Mouse (Mus musculus) gastrocnemius, postnatal 4 days (tissue): ENCODE data around the gene Slamf7. TPM values are rescaled to one million over a fixed set of nuclear protein-coding genes. Genes with fewer than 3 reads are reported as not detected.
"Not testable (repeated sequence)": the region's sequence is repeated elsewhere in the genome, so short reads cannot be mapped to it uniquely, and the experiment has no call there.

Experiments used
- DNase-seq, 2 experiments: peaks; one replicate each; pipeline ENCODE4 v3.0.0; 2021 to 2022; ENCODE audit warnings: low spot score in 2 of 2, mixed read lengths in 2 of 2
- long read RNA-seq, 2 experiments: library from polyadenylated mRNA; stranded (forward); transcript quantifications; one replicate each; pipeline ENCODE4 v2.0.0; 2021
- total RNA-seq, 2 experiments: library from RNA; stranded (reverse); gene quantifications; 2 replicates each; pipeline ENCODE4 v1.2.3; 2021

The Slamf7 gene
- total RNA-seq: under 1 TPM in 1 of 2 experiments, not detected in 1; 0.20 TPM
- long read RNA-seq, experiment 1: 0 reads
- long read RNA-seq, experiment 2: 0 reads

DNA sequence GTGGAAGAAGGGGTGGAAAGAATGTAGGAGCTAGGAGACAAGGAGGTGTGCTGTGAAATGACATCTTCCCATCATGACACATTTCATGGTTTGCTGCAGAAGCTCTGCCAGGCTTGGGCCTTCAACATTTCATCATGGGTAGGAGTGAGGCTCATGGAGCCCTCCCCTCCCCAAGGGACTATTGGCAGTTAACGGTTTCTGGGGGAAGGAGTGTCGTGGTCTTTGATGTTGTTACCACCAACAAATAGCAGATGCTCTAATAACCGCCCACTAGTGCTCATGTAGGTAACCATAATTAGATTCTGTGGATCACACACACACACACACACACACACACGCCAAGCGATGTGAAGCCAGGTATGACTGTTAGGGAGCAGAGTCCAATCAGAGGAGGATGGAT is at the start of gene Slamf7:
Gene Slamf7, minus strand, starts transcription at position 302 of the 400 bp plus-strand sequence.
- DNase-seq: no peak

DNA sequence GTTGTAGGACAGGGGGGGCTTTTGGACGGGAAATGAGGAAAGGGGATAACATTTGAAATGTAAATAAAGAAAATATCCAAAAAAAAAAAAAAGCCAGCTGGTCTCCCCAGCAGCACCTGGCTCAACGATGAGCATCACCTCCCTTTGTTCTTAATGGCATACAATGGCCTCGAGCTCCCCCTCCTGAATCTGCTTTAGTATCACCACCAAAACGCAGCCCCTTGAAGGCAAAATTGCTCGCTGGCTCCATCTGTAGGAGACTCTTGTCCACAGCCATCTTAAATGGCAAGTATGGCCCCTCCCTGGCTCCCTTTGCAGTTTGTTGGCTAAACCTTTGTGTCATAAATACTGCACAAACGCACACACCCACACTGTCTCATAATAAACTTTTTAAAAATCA is 46.1 kb upstream of the Slamf7 start:
- DNase-seq: no peak

- no peak for DNase-seq
These were observed 41.1 kb upstream of the Slamf7 start for GRCm38 (mm10) chr1:171693918-171694317.

- DNase-seq: no peak
These were observed 34.5 kb upstream of the Slamf7 start for GRCm38 (mm10) chr1:171687320-171687719.

GRCm38 (mm10) chr1:171684923-171685322 is 32.1 kb upstream of the Slamf7 start:
- no peak for DNase-seq

DNA sequence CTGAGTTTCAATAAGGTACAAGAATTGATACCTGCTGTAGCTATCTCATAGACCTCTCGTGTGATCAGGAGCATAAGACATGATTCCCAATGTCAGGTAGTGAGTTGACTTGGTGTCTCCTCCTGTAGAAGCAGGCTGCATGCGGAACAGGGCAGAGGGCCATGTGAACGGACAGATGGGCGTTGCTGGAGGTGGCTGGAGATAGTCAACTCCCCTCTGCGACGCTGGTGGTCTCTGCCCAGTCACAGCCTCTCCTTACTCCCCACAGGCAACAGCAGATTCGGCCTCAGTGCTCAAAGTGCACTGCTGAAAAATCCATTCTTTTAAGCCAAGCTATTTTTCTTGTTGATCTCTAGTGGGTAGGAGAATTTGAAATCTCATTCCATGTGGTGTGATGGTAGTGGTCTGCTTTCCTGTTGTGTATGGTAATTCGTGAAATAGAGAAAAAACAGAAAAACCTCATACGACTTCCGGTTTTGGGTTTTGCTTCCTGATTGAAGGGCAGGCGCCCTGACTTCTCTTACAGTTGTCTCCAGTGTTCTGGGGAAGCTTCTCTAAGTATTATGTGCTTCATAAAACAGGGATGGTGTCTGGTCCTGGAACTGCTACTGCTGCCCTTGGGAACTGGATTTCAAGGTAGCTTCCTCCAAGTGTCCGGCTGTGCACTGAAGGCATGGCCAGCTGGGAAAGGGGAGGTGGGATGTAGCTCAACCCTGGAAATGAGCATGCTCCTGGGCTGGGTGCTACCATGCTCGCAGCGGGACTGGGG is 28.9 kb upstream of the Slamf7 start, which contains the start of gene Cd48:
Gene Cd48, plus strand, starts transcription at position 479 of the 769 bp plus-strand sequence.
- no peak for DNase-seq

- no peak for DNase-seq
These were observed 28.2 kb upstream of the Slamf7 start for GRCm38 (mm10) chr1:171681009-171681408.

- DNase-seq: no peak
These were observed 24.9 kb upstream of the Slamf7 start for GRCm38 (mm10) chr1:171677721-171678120.

DNA sequence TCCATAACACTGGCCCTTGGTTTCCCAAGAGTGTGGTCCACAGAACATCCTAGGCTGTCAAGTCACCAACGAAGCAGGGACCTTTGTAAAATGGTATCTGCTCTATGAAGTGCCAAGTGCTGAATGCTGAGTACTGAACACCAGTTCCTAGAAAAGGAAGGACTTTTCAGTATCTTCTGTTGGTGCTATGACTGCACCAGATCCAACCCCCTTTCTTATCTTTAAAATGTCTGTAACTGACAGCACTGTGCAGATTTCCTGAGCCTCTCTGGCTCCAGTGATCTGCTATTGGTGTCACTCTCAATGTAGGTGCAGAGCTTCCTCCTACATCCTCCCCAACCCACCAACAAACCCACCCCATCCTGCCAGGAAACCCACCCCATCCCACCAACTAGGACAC is 21.6 kb upstream of the Slamf7 start:
- no peak for DNase-seq

DNA sequence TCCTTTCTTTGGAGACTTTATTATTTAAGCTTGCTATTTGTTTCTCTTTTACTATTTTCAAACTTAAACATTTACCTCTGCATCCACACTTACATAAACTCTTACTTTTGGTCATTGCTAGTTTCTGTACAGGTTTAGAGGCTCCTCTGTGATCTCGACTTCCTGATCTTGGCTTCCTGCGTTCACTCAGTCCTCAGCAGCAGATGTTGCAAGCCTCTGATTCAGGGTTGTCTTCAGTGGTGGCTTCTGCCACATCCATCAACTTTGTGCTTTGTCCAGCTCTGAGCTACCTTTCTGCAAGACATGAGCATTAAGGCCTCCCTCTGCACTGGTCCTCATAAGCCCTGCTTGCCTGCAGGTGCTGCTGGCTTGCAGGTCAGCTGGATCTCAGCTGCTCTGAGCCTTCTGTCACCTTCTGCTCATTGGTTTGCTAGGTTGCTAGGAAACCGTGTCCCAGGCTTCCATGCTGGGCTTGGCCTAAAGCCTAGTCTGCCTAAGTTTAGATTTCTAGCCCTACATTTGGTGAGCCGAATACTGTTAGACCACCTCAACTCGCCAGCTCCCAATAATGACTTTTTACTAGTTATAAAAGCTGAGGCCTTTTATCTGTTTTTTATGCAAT is 20.1 kb upstream of the Slamf7 start:
- DNase-seq: no peak

DNA sequence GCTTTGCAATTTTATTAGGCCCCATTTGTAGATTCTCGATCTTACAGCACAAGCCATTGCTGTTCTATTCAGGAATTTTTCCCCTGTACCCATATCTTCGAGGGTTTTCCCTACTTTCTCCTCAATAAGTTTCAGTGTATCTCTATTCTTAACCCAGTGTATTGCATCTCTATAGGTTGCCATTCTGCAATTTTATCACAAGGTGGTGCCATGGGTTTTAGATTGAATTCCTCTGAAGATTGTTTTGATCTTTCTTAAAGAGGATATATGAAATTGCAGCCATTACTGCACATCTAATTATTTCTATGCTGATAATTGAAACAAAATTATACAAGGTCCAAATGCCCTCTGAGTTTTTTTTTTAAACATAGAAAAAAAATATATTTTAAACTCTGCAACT is 19.6 kb upstream of the Slamf7 start:
- DNase-seq: not testable (repeated sequence)

GRCm38 (mm10) chr1:171667160-171667559 is 14.3 kb upstream of the Slamf7 start:
- DNase-seq: no peak

DNA sequence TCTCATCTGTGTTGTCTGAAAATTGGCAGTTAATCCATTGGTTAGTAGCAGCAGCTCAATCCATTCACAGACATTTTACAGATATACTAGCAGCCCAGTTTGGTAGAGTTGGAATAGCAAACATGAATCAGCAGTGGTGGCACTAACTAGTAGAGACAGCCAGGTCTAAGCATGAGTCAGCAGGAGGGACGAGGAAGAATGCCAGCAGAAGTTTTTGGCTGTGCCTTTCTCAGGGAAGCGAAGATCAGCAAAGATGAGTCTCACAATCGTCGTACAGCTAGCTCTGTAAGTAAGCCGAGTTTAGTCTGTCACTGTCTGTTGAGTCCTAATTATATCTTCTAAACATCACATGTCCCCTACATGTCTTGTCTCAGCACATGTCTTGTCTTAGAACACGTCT is 13.5 kb upstream of the Slamf7 start:
- no peak for DNase-seq

DNA sequence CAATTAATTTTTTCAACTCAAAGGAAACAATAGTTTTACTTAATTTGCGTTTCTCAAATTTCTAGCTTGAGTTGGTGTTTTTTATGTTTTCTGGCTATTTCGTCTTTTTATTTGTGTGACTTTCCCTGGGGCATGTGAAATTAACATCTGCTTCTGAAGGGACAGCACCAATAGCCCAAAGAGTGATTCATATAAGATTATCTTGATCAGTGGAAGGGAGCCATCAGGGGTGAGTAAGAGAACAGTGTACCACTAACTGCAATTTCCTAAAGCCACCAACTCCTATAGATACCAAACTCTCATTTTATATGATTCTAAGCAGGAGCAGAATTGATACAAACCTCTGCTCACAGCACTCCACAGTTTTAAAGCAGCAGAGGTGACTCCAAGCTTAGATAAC is 10.9 kb upstream of the Slamf7 start:
- DNase-seq: no peak

DNA sequence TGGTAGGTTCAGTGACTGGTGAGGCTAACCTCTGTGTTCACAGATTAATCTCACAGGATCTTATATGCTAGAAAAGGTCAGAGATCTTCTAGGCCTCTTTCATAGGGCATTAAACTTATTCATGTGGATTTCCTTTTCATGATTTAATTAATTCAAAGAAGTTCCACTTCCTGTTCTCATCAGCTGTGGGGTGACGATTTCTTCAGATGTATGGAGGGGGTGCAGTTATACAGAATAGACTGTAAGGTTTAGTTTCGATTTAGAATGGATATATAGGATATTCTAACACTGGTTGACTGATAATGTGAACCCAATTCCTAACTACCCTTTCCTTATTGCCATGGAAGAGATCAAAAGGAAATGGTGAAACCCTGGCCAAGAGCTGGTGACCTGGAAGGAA is 8.6 kb upstream of the Slamf7 start:
- DNase-seq: no peak

- no peak for DNase-seq
These were observed 7.6 kb upstream of the Slamf7 start for GRCm38 (mm10) chr1:171660423-171660822.

GRCm38 (mm10) chr1:171658561-171658991 is 5.7 kb upstream of the Slamf7 start:
- no peak for DNase-seq

- DNase-seq: no peak
These were observed 4.0 kb downstream of the Slamf7 start for GRCm38 (mm10) chr1:171648840-171649239.

GRCm38 (mm10) chr1:171647716-171648115 is 5.1 kb downstream of the Slamf7 start:
- no peak for DNase-seq

DNA sequence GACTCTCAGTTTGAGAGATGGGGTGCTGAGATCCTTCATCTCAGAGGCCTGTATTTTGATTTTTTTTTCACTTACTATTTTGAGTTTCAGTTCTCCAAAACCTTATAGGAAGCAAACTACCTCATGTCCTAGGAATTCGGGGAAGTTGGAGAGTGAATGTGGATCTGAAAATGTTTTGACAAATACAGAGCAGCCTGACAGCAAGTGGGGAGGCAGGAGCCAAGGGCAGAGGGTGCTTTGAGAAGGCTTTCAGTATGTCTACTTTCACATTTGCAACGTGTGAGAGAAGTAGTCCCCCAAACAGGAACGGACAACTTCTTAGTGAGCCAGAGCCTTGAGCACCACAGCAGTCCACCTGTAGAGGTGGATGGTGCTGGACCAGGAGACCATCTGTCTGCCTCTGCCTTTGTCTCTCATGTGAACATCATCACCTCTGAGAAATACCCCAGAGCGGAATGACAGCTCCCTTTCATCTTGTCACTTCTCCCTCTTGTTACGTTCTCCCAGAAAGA is 6.3 kb downstream of the Slamf7 start:
- no peak for DNase-seq

DNA sequence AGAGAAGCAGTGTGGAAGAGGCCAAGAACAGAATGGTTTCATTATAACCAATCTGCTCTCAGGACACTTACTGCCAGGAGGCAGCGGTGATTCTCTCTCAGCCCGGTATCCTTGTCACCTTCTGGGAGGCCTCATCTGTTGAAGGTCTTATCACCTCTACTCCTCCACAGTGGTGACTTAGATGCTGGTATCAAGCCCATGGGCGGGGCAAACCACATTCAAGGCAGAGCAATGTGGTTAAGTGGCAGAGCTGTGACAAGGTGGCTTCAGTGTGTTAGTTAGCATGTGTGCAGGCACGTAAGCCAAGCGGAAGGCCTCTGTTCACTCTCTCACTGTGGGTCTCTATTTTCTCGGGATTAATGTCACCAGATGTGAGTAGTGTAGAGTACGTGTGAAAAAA is 9.2 kb downstream of the Slamf7 start:
- DNase-seq: no peak

GRCm38 (mm10) chr1:171640796-171641195 is 12.0 kb downstream of the Slamf7 start:
- DNase-seq: no peak
